In genomic region chr11:23698526-23698925, GRCm38 (mm10) we compare ENCODE assay signal across 28 mouse cellular contexts. TPM values are rescaled to one million over a fixed set of nuclear protein-coding genes. Genes with fewer than 3 reads are reported as not detected.
DNase-seq lines count a peak whose midpoint lies in the region; ATAC-seq and TF ChIP-seq lines count a peak whose summit lies in the region.
"Had no signal": no experiment of that assay in that cellular context is flagged by ENCODE, and none has a peak within 500 bp of the region (broad histone marks: within the 10 kb centered on the region; RNA-seq: fewer than 3 reads in every experiment).

No protein-coding gene starts in this region.

- H3K4me1 ChIP-seq in heart, embryonic 11.5 days (ENCODE audit: control insufficient read depth, insufficient read depth, low read length), result no peaks in the 10 kb centered on the region
- H3K4me1 ChIP-seq in spleen, adult 2 months (ENCODE audit: control insufficient read depth, insufficient read depth, insufficient read length), result peaks cover 19% of the 10 kb centered on the region
- peaks cover 41% of the 10 kb centered on the region for H3K4me1 ChIP-seq in bone marrow macrophage, adult 2 months (ENCODE audit: control insufficient read depth, insufficient read depth, low read length)
- no peaks in the 10 kb centered on the region for H3K4me1 ChIP-seq in hindbrain, embryonic 16.5 days (ENCODE audit: control insufficient read depth, insufficient read depth, low read depth, low read length)
- H3K4me1 ChIP-seq in midbrain, embryonic 11.5 days (ENCODE audit: control insufficient read depth, insufficient read depth, low read length), result no peaks in the 10 kb centered on the region
- H3K4me1 ChIP-seq: embryonic facial prominence, embryonic 13.5 days; embryonic facial prominence, embryonic 15.5 days had no signal

- no peak overlapping the region for H3K9ac ChIP-seq in heart, embryonic 11.5 days (ENCODE audit: low read depth, low read length)
- no peak overlapping the region for H3K9ac ChIP-seq in hindbrain, embryonic 16.5 days (ENCODE audit: low read depth, low read length)
- H3K9ac ChIP-seq in midbrain, embryonic 11.5 days (ENCODE audit: low read length), result no peak overlapping the region
- H3K9ac ChIP-seq: embryonic facial prominence, embryonic 13.5 days; embryonic facial prominence, embryonic 15.5 days; forebrain, embryonic 12.5 days had no signal

- H3K9me3 ChIP-seq in heart, embryonic 11.5 days (replicated peaks; ENCODE audit: control insufficient read depth, low read length), result no peaks in the 10 kb centered on the region
- no peaks in the 10 kb centered on the region for H3K9me3 ChIP-seq in hindbrain, embryonic 16.5 days (ENCODE audit: control insufficient read depth, low read length)
- H3K9me3 ChIP-seq in midbrain, embryonic 11.5 days (ENCODE audit: control insufficient read depth, low read length), result no peaks in the 10 kb centered on the region
- H3K9me3 ChIP-seq: embryonic facial prominence, embryonic 13.5 days; embryonic facial prominence, embryonic 15.5 days; forebrain, embryonic 10.5 days; forebrain, embryonic 12.5 days had no signal

- no peak for TF ChIP-seq CTCF in spleen, adult 2 months (IDR thresholded peaks at IDR 0.05; ENCODE audit: extremely low read depth, insufficient read depth, insufficient read length, insufficient replicate concordance)
- TF ChIP-seq CTCF in bone marrow macrophage, adult 2 months (IDR thresholded peaks at IDR 0.05; ENCODE audit: low read depth, low read length), result no peak

- TF ChIP-seq POLR2A in spleen, adult 2 months (IDR thresholded peaks at IDR 0.05; ENCODE audit: low read depth, low read length), result no peak
- no peak for TF ChIP-seq POLR2A in bone marrow macrophage, adult 2 months (IDR thresholded peaks at IDR 0.05; ENCODE audit: borderline replicate concordance, low read depth, low read length)

- no peak overlapping the region for H3K4me3 ChIP-seq in heart, embryonic 11.5 days (ENCODE audit: low read depth, low read length)
- H3K4me3 ChIP-seq in spleen, adult 2 months (ENCODE audit: extremely low read depth, insufficient read depth, insufficient read length), result no peak overlapping the region
- no peak overlapping the region for H3K4me3 ChIP-seq in bone marrow macrophage, adult 2 months (ENCODE audit: insufficient read depth, low read length)
- no peak overlapping the region for H3K4me3 ChIP-seq in hindbrain, embryonic 16.5 days (ENCODE audit: low read length)
- H3K4me3 ChIP-seq in midbrain, embryonic 11.5 days (ENCODE audit: low read depth, low read length), result no peak overlapping the region
- H3K4me3 ChIP-seq: embryonic facial prominence, embryonic 13.5 days; embryonic facial prominence, embryonic 15.5 days; erythroblast, embryonic 14.5 days; forebrain, embryonic 10.5 days; forebrain, embryonic 12.5 days had no signal

- H3K27ac ChIP-seq in heart, embryonic 11.5 days (ENCODE audit: low read depth, low read length), result no peak overlapping the region
- H3K27ac ChIP-seq in spleen, adult 2 months (ENCODE audit: insufficient read depth, low read length), result peak overlapping the region; percentile 60; the same call in 1 of the 2 replicates
- H3K27ac ChIP-seq in bone marrow macrophage, adult 2 months (ENCODE audit: insufficient read depth, low read depth, low read length), result peak overlapping the region; percentile 55; the same call in 1 of the 2 replicates
- H3K27ac ChIP-seq in hindbrain, embryonic 16.5 days (ENCODE audit: low read depth, low read length), result no peak overlapping the region
- H3K27ac ChIP-seq in midbrain, embryonic 11.5 days (ENCODE audit: low read depth, low read length), result no peak overlapping the region
- H3K27ac ChIP-seq: embryonic facial prominence, embryonic 13.5 days; embryonic facial prominence, embryonic 15.5 days; forebrain, embryonic 10.5 days; forebrain, embryonic 12.5 days had no signal

- H3K36me3 ChIP-seq in heart, embryonic 11.5 days (ENCODE audit: control insufficient read depth, insufficient read depth, low read length), result no peaks in the 10 kb centered on the region
- no peaks in the 10 kb centered on the region for H3K36me3 ChIP-seq in spleen, adult 2 months (ENCODE audit: control insufficient read depth, insufficient read depth, low read length)
- H3K36me3 ChIP-seq in hindbrain, embryonic 16.5 days (ENCODE audit: control insufficient read depth, insufficient read depth, low read length), result no peaks in the 10 kb centered on the region
- no peaks in the 10 kb centered on the region for H3K36me3 ChIP-seq in midbrain, embryonic 11.5 days (ENCODE audit: control insufficient read depth, insufficient read depth, low read length)
- H3K36me3 ChIP-seq: forebrain, embryonic 12.5 days had no signal

- peak; percentile 60 for DNase-seq in heart, adult 11 months
- no peak for DNase-seq in spleen, adult 2 months (ENCODE audit: low read depth in 1 of 2, low spot score in 2 of 2)
- DNase-seq in spleen, postnatal 14 days (ENCODE audit: low spot score in 2 of 2), result no peak
- no peak for DNase-seq in midbrain, embryonic 11.5 days (ENCODE audit: low spot score, missing footprints)
- DNase-seq: adrenal gland, adult 8-10 months; adrenal gland, postnatal 14 days; adrenal gland, postnatal 36 days; B cell, adult 2 months; cerebellum, adult 11 months; cerebellum, adult 18-20 months; cerebellum, adult 8-10 months; cerebellum, adult 9-11 months; cerebellum, postnatal 14 days; cerebellum, postnatal 36 days; embryo, embryonic 11 days had no signal

- no peaks in the 10 kb centered on the region for H3K27me3 ChIP-seq in heart, embryonic 11.5 days (ENCODE audit: control insufficient read depth, insufficient read depth, low read length)
- no peaks in the 10 kb centered on the region for H3K27me3 ChIP-seq in spleen, adult 2 months (ENCODE audit: control insufficient read depth, insufficient read depth, low read length)
- no peaks in the 10 kb centered on the region for H3K27me3 ChIP-seq in hindbrain, embryonic 16.5 days (replicated peaks; ENCODE audit: control insufficient read depth, insufficient read depth, low read length)
- H3K27me3 ChIP-seq in midbrain, embryonic 11.5 days (ENCODE audit: control insufficient read depth, insufficient read depth, low read length), result no peaks in the 10 kb centered on the region
- H3K27me3 ChIP-seq: embryonic facial prominence, embryonic 13.5 days; embryonic facial prominence, embryonic 15.5 days; forebrain, embryonic 12.5 days; Patski had no signal

- no peak overlapping the region for H3K4me2 ChIP-seq in heart, embryonic 11.5 days
- no peak overlapping the region for H3K4me2 ChIP-seq in hindbrain, embryonic 16.5 days (ENCODE audit: low read length)
- no peak overlapping the region for H3K4me2 ChIP-seq in midbrain, embryonic 11.5 days
- H3K4me2 ChIP-seq: embryonic facial prominence, embryonic 13.5 days; embryonic facial prominence, embryonic 15.5 days; forebrain, embryonic 12.5 days had no signal

- ATAC-seq in heart, embryonic 11.5 days (replicated peaks; ENCODE audit: insufficient number of reproducible peaks, low FRiP score, low TSS enrichment), result no peak
- ATAC-seq in hindbrain, embryonic 16.5 days, result no peak
- ATAC-seq in midbrain, embryonic 11.5 days (ENCODE audit: low FRiP score), result no peak
- ATAC-seq: activated CD4-positive, CD25-positive, alpha-beta regulatory T cell, adult 4 months; CD4-positive, CD25-positive, alpha-beta regulatory T cell, adult 4 months; forebrain, embryonic 14.5 days; forebrain, embryonic 16.5 days; Patski had no signal

- 71% methylated on average over 2 of the region's 2 CpGs for WGBS in heart, embryonic 11.5 days (ENCODE audit: insufficient replicate concordance)
- WGBS in spleen, adult 2 months, result 81% methylated on average over 2 of the region's 2 CpGs
- WGBS in hindbrain, embryonic 16.5 days, result 59% methylated on average over 2 of the region's 2 CpGs
- WGBS in midbrain, embryonic 11.5 days, result 81% methylated on average over 2 of the region's 2 CpGs

RNA-seq across cellular contexts. Expression of gene Pex13, which starts 32.8 kb away (rescaled TPM):
- polyA plus RNA-seq in heart, embryonic 11.5 days (2014; fragmentation: Nextera tagmentation; extraction: Ambion mirVana), result 31.9 and 33.3 TPM in 2 replicates
- 2.6 and 2.9 TPM in 2 replicates for polyA plus RNA-seq in spleen, adult 2 months (2012; rRNA removed)
- 28.6 and 31.2 TPM in 2 replicates for polyA plus RNA-seq in bone marrow macrophage, adult 2 months (2012; ENCODE audit: insufficient read depth, insufficient read length, missing spikeins)
- 29.3 and 32.5 TPM in 2 replicates for polyA plus RNA-seq in hindbrain, embryonic 16.5 days (2015; fragmentation: Nextera tagmentation; extraction: Ambion mirVana)
- polyA plus RNA-seq in midbrain, embryonic 11.5 days (2014; fragmentation: Nextera tagmentation; extraction: Ambion mirVana), result 45.0 and 49.3 TPM in 2 replicates

RNA-seq across cellular contexts. Expression of gene Pus10, which starts 33.1 kb away (rescaled TPM):
- polyA plus RNA-seq in heart, embryonic 11.5 days (2014; fragmentation: Nextera tagmentation; extraction: Ambion mirVana), result 19.5 and 20.7 TPM in 2 replicates
- polyA plus RNA-seq in spleen, adult 2 months (2012; rRNA removed), result 1.5 TPM in 2 replicates
- 15.6 and 16.6 TPM in 2 replicates for polyA plus RNA-seq in bone marrow macrophage, adult 2 months (2012; ENCODE audit: insufficient read depth, insufficient read length, missing spikeins)
- polyA plus RNA-seq in hindbrain, embryonic 16.5 days (2015; fragmentation: Nextera tagmentation; extraction: Ambion mirVana), result 10.6 and 11.6 TPM in 2 replicates
- polyA plus RNA-seq in midbrain, embryonic 11.5 days (2014; fragmentation: Nextera tagmentation; extraction: Ambion mirVana), result 19.1 and 20.7 TPM in 2 replicates

Comparison
In these comparisons a context has a peak if more than half of its experiments do, and no peak if none do; other contexts are left out.
1. H3K27ac ChIP-seq: peak in spleen, adult 2 months (single experiment) and bone marrow macrophage, adult 2 months (single experiment); none in heart, embryonic 11.5 days (single experiment), hindbrain, embryonic 16.5 days (single experiment) and midbrain, embryonic 11.5 days (single experiment).